Mouse (Mus musculus): ENCODE measurements around the gene AW822073.

The AW822073 gene

GRCm38 (mm10) chr10:58220726-58221125, 4.0 kb downstream of the AW822073 start:
- DNase-seq = no peak

DNA sequence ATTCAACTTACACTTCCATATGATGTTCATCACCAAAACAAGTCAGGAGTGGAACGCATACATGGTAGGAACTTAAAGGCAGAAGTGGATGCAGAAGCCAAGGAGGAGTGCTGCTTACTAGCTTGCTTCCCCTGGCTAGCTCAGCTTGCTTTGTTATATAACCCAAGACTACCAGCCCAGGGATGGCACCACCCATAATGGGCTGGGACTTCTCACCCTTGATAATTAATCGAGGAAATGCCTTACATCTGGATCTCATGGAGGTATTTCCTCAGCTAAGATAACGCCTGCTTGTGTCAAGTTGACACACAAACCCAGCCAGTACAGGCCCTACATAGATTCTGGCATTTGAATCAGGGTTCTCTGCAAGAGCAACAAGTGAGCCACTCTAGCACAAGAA, 7.4 kb downstream of the AW822073 start:
- no peak for DNase-seq

DNA sequence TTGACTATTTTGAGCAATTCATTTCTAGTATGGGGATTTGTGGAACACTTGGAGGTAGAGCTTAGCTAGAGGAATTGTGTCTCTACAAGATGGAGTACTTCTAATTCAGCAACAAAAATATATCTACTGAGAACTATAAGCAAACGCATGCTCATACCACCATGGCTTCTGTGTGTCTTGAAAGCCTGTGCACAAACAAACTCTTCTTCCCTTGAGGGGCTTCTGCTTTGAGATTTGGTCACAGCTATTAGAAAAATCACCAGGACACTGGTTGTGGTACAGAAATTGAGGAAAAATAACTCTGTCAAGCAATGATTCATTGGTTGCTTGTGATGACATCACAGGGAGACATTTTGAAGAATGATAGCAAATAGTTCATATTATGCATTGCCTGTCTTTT, 9.4 kb downstream of the AW822073 start:
- DNase-seq = no peak

DNA sequence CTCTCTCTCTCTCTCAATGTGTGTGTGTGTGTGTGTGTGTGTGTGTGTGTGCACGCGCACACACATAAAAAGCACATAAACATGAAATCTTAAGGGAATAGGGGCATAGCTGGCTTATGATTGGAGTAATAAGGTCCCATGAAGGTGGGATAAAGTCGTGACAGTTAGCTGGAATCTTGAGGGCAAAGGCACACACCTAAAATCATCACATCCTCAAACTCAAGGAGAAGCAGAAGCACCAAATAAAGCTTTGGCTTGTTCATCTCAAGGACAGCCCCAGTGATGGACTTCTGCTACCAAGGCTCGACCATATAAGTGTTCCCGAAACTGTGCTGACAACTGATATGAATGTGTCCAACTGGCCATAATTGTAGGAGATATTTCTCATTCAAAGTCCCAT, 9.8 kb downstream of the AW822073 start:
- DNase-seq = no peak

- DNase-seq = no peak
Observed at GRCm38 (mm10) chr10:58214497-58214896, 10.2 kb downstream of the AW822073 start.

- DNase-seq = no peak
Observed at GRCm38 (mm10) chr10:58212230-58212629, 12.5 kb downstream of the AW822073 start.

- DNase-seq = no peak
Observed at GRCm38 (mm10) chr10:58211213-58211612, 13.5 kb downstream of the AW822073 start.

DNA sequence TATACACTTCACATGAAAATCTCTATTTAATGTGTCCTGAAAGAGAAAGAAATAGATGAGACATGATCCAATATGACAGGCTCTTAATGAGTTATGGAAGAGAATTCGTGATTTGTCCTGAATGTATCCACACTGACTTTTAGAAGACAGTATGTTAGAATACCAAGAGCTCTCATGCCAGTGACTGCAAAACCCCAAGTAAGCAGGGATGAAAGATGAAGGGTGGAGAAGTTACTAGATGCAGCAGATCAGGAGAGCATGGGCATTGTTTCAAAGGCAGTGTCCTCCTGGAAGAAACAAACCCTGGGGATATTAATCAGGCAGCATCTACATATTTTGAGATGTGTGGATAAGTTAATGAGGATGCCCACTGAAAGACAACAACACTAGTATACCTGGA, 14.2 kb downstream of the AW822073 start:
- no peak for DNase-seq

GRCm38 (mm10) chr10:58209710-58210467, 14.8 kb downstream of the AW822073 start:
- DNase-seq = no peak

- no peak for DNase-seq
Observed at GRCm38 (mm10) chr10:58206639-58207404, 17.9 kb downstream of the AW822073 start.

DNA sequence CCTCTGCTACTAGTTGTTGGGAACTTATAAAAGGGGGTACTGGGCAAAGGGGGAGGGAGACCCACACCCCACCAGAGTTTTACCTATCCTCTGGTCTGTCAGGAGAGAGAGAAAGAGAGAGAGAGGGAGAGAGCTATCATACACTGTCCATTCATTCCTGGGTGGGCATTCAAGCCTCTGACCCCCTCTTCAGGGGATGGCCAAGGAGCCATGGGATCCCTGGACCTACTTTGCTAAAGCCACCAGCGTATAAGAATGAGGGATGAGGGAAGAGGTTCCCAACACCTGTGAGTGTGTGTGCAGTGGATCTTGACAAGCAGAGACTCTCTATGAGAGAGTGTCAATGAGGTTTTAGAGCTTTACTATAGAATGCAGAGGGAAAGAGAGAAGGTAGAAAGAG, 18.7 kb downstream of the AW822073 start:
- no peak for DNase-seq
